Mouse (Mus musculus) frontal cortex, postnatal 14 days (tissue): ENCODE measurements around the gene Gimap8.

Experiments used
- DNase-seq, 2 experiments: peaks; one replicate each; pipeline ENCODE4 v3.0.0; 2022; ENCODE audit warnings: low spot score in 2 of 2

Gimap8 gene

DNA sequence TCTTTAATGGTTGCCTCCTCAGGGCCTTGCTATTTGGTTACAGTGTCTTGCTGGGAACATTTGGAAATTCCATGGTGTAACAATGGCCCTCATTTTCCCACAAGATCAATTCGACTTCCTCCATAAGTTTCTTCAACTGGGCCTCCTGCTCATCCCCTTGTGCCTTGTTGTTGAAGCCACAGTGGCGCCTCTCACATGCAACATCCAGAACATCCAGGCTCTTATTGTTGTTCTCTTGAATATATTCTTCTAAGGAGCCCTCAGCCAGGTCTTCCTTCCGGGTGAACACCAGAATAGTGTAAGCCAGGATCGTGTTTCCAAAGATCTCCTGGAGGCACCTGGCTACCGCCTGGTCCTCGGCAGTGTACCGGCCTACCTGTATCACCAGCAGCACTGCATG, 55.1 kb downstream of the Gimap8 start:
- no peak for DNase-seq

GRCm38 (mm10) chr6:48702601-48703000, 55.6 kb downstream of the Gimap8 start:
- DNase-seq: no peak

GRCm38 (mm10) chr6:48704146-48704545, 57.1 kb downstream of the Gimap8 start:
- no peak for DNase-seq

DNA sequence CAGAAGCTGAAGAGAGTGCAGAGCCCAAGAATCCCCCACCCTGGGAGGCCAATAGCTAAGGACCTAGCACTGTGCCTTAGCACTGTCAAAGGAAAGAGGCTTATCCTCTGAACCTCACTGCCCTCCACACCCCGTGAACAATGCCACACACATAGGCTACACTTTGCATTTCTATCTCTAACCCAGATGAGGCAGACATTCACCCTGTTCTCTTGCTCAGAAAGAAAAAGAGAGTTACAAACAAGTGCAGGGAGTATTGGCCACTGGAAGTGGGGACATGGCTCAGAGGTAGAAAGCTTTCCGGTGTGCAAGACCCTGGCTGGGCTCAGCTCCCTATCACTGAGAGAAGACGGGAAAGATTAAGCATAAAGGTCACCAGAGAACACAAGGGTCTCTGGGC, 59.1 kb downstream of the Gimap8 start:
- no peak for DNase-seq
